Mouse (Mus musculus) left cerebral cortex, postnatal 25 days (tissue): ENCODE measurements around the gene Hoxc8. TPM values are rescaled to one million over a fixed set of nuclear protein-coding genes. Genes with fewer than 3 reads are reported as not detected.

Experiments
- DNase-seq, 2 experiments: peaks; one replicate each; pipeline ENCODE4 v3.0.0; 2022; ENCODE audit warnings: low spot score in 2 of 2, mixed read lengths in 1 of 2
- intact Hi-C: fragments of 180-260 bp; cut with DNase I; formaldehyde crosslinking; loops from one replicate; pipeline ENCODE4 v1.15.1; 2025
- total RNA-seq, 2 experiments: library from RNA; stranded (reverse); gene quantifications; 2 replicates each; pipeline ENCODE4 v1.2.3; 2021

Gene Hoxc8
- not detected for total RNA-seq

GRCm38 (mm10) chr15:102990461-102991397, at the start of gene Hoxc8:
Gene Hoxc8, plus strand, starts transcription at chr15:102990607.
- DNase-seq = no peak
- intact Hi-C loops = no loop called here

DNA sequence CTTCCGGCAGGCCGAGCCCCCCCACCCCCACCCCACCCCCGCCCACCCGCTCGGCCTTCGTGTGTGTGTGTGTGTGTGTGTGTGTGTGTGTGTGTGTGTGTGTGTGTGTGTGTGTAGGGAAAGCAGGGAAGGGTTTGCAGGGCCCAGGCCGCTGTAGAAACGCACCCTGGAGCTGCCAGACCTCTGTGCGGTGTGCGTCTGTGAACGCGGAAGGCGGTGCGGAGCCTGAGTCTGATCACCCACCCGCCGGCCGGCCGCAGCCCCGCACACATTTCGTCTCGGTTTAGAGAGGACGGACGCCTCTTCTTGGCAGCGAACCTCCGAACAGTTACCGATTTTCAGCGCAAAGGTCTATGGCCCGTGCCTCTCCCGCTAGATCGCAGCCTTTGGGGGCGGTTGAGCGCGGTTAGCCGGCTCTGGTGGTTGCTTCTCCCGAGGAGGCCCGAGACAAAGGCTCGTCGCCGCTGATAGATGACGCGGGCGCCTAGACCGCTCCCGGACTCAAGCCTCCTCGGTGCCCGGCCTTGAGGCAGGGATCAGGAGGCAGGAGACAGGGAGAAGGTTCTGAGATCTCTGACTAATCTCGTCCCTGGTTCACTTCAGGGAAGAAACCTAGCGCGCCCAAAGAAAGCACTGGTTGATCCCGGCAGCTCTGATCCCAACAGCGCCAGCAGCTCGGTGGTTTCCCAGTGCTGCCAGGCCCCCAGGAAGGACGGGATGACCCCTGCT, 47.5 kb upstream of the Hoxc8 start:
- no peak for DNase-seq
- intact Hi-C loops = no loop called here

GRCm38 (mm10) chr15:102943468-102943813, 47.0 kb upstream of the Hoxc8 start:
- intact Hi-C loops = no loop called here
- DNase-seq = no peak

DNA sequence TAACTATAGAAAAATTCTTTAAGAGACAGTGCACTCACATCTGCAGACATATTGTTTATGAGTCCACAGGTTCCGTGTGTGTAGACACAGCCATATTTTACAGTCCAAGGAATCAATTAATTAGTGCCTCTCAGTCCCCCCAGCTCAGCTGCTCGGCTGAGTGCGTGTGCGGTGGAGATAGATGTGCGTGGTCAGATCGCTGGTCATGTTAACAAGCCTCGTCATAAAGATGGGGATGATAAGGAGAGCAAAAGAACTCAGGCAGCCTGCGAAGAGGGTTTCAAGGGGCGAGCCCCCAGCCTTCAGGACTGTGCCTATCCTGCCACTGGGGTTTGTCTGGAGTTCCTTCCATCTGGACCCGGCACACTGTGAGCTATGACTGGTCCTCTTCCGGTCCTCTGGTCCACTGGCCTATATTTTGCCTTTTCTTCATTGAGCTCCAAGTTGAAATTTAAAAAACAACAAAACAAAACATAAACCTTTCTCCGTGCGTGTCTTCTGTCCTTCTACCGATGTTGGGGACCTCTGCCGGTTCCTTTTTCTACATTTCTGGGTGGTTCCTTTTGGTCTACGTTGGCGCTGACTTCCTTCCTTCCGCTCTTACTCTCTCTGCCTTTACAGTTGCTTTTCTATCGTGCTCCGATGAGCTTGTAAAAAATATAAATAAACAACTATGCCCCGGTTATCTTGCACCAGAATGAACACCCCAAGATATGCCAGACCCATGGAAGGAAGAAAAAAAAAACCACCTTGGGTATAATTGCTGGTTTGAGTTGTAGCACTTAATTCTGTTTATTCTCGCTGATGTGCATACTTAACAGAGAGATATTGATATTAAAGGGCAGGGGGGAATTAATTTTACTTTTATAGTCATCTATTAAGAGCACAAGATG, 45.0 kb upstream of the Hoxc8 start:
- intact Hi-C loops = no loop called here

DNA sequence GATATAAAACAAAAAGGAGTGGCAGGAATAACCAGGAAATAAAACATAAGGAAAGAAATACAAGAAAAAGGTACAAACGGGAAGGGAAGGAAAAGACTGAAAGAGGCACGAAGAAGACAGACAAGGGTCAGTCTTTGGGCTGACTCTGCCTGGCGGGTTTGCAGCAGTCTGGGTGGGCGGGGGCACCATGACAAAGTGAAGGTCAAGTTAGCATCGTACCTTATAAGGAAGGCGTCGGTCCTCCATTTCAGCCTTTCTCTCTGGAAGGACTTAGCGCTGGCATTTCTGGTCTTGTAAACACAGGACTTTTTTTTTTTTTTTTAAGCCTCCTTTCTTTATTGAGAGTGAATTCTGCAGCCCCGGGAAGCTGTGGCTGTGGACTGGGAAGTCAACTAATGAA, 43.1 kb upstream of the Hoxc8 start:
- intact Hi-C loops = no loop called here
- DNase-seq = no peak

More for the DNA sequence above, 45.0 kb upstream of the Hoxc8 start:
- no peak for DNase-seq

DNA sequence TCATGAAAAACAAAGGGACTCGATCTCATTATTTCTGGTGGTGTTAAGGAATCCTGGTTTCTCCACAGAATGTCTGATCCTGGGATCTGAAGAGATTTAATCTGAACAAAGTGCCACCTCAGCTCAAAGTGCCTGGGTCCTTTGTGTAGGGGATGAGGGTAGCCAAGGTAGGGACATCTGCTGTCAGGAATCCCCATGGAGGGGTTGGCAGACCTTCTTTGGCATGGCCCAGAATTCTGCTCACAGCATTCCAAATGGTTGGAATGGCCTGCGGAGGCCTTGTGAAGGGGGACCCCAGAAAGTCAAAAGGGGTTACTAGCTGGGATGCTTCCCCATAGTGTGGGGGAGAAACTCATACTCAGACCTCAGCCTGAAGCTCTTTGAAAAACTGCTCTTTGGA, 41.6 kb upstream of the Hoxc8 start:
- intact Hi-C loops = no loop called here
- no peak for DNase-seq

DNA sequence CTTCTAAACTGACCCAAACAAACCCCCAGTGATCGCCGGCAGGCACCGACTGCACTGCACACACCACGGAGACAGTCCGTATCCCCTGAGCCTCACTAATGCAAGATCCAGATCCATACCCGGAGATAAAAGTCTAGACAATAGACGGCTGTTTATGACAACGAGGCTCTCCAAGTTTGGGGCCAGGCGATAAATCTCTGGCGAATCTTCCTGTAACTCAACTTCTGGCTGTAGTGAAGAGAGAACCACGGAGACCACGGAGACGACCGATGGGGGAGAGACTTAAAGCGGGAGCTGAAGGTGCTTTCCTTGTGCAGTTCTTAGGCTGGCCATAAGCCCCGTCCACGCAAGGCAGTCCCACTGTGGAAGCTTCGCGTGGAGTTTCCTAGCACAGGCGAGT, 40.7 kb upstream of the Hoxc8 start:
- no peak for DNase-seq
- intact Hi-C loops = no loop called here

- intact Hi-C loops = no loop called here
- DNase-seq = no peak
Observed at GRCm38 (mm10) chr15:102950877-102951276, 39.5 kb upstream of the Hoxc8 start.

DNA sequence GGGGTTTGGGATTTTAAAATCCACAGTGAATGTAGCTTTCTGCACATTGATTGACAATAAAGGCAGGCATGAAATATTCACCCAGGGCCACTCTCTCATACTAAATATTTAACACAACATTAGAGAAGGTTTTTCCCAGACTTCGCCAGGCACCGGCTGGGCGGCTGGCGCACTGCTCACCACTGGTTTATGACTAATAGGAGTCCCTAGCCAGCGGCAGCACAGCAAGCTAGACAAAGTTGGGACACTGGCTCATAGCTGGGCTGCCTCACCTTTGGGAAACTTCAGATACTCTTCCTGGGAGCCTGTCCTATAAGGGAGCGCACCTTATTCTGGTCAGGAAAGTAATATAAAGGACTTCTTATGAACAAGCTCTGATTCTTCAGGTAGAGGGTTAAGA, 36.8 kb upstream of the Hoxc8 start:
- no peak for DNase-seq
- intact Hi-C loops = no loop called here

- intact Hi-C loops = no loop called here
- no peak for DNase-seq
Observed at GRCm38 (mm10) chr15:102954192-102955006, 36.0 kb upstream of the Hoxc8 start, which contains the start of gene Hoxc11. Gene Hoxc11, plus strand, starts transcription at chr15:102954427.

DNA sequence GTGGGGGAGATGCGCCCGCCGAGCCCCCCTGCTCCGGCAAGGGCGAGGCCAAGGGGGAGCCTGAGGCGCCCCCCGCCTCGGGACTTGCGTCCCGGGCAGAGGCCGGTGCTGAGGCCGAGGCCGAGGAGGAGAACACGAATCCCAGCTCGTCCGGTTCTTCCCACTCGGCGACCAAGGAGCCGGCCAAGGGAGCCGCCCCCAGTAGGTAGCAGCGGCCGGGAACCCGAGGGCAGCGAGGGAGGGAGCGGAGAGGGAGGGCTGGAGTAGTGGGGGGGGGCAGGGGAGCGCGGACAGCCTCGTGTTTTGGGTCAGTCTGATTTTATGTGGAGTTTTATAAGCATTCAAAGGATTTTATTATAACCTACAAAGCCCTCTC, 35.4 kb upstream of the Hoxc8 start:
- intact Hi-C loops = no loop called here
- no peak for DNase-seq

GRCm38 (mm10) chr15:102955833-102956640, 34.4 kb upstream of the Hoxc8 start:
- intact Hi-C loops = no loop called here
- DNase-seq = no peak

GRCm38 (mm10) chr15:102956906-102957305, 33.5 kb upstream of the Hoxc8 start:
- DNase-seq = no peak
- intact Hi-C loops = no loop called here

- no peak for DNase-seq
- intact Hi-C loops = no loop called here
Observed at GRCm38 (mm10) chr15:102959663-102960191, 30.7 kb upstream of the Hoxc8 start.

DNA sequence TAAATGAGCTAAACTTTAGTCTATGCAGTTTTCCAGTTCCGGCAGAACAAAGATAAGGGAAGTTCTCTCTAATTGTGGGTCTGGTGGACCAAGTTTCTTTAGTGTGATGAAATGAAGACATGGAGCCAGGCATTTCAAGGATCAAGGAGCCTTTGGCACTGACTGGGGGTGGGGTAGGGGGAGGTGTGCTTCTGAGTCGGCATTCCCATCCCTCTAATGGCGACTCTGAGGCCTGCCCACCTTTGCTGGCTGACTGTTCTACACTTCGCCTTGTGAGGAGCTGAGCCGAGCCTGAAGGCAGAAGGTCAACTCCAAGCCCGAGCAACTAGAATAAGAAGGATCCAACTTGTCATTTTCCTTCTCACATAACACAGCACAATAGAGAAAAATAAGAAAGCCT, 28.7 kb upstream of the Hoxc8 start:
- intact Hi-C loops = no loop called here
- no peak for DNase-seq

DNA sequence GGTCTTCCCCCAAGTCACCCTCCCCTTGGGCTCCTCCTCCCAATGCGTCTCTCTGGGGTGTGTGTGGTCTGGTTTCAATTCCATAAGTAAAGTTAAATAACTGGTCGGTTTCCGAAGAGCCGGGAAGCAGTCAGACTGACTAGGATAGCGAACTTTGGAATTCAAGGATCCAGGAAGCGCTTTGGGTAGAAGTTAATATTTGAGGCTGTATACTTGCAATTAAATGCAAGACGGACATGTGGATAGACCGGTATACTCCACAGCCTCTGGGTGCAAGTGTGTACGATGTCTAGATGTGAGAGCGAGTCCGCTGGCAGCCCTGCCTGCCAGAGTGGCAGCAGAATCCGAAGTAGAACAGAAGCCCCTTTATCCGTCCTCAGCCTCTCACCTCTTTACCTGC, 27.9 kb upstream of the Hoxc8 start:
- DNase-seq = no peak
- intact Hi-C loops = no loop called here

DNA sequence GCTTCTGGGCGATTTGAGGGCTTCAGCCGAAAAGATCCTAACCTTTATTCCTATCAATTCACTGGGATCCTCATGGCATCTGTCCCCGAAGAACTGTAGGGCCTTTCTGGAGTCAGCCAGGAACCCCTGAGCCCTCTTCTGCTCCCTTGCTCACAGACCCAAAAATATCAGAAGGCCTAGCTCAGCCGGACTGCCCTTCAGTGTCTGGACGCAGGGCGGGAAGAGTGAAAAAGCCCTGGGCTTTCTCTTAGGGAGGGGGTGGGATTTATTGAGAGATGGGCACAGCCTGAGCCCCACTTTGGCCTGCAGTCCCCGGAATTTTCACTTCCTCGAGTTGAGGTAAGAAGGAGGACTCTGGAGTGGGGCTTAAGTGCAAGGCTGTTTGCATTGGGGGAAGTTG, 27.1 kb upstream of the Hoxc8 start:
- DNase-seq = no peak
- intact Hi-C loops = no loop called here
